Mouse (Mus musculus) cerebral cortex, adult 2 months (tissue): ENCODE measurements around the gene Eps8l3.

ENCODE experiments used
- WGBS: fragments of 180-500 bp; shearing (Covaris S2); methylation state at CpG from one replicate; pipeline ENCODE4 v1.1.7; 2018; 5-methylcytosine and 5-hydroxymethylcytosine counted together

The Eps8l3 gene

DNA sequence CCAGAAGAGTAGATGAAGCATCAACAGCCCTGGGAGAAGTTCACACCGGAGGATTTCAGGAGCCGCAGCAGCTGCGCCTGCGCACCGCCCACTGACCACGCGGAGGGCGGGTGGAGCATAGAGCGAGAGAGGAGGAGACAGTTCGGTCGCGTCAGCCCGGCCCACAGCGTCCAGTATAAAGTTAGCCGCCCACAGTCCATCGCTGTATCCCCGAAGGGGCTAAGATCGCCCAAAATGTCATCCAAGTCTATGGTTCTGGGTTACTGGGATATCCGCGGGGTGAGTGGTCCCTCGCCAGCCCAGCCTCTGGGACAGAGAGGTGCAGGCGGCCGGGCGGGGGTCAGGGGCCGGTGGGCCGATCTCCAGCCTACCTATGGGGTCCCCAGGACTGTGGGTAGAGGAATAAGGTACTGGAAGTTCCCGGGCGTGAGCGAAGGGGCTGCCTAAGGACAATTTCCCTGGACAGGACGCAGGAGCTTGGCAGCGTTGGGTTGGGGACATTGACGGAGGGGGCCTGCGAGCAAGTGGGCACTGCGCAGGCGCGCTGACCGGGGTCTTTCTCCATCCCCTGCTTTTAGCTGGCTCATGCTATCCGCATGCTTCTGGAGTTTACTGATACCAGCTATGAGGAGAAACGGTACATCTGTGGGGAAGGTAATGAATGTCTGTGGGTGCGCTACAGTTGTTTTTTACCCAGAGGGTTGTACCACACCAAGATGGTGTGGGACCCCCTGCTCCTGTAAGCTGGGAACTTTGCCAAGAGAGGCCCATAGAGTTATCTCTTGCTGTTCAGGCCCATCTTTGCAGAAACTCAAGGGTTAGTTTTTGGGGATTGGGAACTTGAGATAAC lies 18.9 kb downstream of the Eps8l3 start, which contains the start of gene Gstm5:
TSS of gene Gstm5 (plus strand) at position 102 of the 850 bp plus-strand sequence.
- 5% methylated on average over 40 of the region's 40 CpGs for WGBS

DNA sequence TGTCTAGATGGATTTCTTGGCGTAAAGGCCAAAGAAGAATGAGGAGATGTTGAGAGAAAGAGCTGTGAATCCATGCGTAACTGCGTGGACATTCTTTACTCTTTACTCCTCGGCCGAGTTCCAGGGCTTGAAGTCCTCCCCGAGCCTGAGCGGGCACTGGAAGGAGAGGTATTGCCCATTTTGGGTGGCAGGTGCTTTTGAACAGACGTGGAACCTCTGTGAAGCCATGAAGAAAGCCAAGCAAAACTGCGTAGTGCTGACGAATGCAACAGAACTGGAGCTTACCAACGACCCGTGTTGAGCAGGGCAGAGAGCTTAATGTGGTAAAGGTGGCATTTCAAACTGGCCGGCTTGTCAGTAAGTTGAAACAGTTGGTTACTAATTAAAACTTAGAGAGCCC lies 21.7 kb downstream of the Eps8l3 start:
- WGBS = 95% methylated on average over 13 of the region's 13 CpGs

DNA sequence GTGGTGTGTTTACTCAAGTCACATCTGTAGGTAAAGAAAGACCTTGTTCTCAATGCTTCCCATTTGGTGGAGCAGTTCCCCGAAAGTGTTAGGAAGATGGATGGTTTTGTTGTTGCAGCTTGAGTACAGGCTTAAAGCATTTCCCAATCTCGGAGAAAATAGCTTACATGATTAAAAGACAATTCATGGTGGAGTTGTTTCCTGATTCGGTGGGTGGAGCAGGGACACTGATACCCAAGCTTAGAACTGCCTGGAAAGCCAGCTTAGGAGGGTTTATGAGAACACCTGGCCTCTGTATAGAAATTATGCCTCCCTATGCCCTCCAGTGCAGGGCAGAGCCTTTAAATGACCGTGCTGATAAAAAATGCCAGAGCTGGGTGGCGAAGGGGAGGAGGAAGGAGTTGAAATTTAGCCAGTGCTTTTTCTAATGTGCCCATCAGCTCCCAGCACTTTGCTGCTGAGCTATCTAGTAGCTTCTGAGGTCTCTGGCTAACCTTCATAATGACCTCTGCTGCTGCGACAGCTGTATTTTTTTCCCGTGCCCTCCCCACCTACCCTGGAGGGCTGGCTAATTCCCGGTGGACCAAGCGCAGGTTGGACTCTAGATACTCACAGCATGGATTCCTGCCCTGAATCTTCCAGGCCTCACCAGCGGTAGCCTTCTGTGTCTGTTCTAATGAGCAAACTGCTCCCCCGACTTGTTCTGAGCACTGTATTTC lies 24.1 kb downstream of the Eps8l3 start:
- 81% methylated on average over 11 of the region's 11 CpGs for WGBS

DNA sequence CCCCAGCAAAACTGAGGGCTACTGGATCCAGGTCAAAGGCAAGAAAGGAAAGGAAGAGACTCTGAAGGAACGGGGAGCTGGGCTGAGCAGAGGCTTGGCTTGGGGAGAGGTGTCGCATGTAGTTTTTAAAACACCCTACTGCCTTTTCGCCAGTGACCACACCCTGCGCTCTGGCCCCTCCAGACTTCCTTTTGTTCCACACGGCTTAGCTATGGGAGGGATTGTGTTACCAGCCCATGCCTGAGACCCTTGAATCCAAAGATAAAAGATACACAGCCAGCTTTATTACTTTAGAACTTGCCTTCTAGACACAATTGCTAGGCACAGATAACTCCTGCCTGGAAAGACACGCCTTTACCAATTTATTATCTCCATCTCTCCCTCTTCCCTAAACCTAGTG lies 28.9 kb downstream of the Eps8l3 start:
- 83% methylated on average over 6 of the region's 6 CpGs for WGBS

DNA sequence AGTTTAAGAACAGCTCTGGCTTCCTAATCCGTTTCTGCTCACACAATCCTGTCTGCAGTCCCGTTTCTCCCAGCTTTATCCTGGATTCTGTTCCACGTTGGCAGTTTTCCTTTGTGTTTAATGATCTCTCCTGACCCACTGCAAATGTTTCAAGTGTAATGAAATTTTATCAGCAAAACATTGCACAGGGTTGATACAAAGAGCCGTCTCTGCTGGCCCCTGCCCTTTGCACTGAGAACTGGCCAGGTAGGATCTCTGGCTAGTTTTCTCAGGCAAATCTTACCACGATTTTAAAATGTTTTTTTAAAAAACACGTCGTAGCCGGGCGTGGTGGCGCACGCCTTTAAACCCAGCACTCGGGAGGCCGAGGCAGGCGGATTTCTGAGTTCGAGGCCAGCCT lies 39.6 kb downstream of the Eps8l3 start:
- whole genome bisulfite sequencing = 83% methylated on average over 15 of the region's 15 CpGs

DNA sequence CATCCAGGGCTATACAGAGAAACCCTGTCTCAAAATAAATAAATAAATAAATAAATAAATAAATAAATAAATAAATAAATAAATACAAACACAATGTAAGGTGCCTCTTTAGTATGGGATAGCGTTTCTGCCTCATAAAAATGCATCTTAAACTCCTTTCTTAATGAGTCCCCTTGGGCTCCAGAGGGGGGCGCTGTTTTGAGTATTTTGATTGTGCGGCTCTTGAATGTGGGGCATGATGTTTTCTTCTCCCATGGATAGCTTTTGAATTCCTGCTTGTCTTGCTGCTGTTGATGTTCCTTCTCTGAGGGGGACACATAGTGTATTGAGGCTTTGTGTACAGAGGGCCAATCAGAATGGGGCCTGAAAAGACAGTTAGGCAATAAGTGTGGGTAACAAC lies 40.1 kb downstream of the Eps8l3 start:
- 66% methylated on average over 3 of the region's 3 CpGs for WGBS

DNA sequence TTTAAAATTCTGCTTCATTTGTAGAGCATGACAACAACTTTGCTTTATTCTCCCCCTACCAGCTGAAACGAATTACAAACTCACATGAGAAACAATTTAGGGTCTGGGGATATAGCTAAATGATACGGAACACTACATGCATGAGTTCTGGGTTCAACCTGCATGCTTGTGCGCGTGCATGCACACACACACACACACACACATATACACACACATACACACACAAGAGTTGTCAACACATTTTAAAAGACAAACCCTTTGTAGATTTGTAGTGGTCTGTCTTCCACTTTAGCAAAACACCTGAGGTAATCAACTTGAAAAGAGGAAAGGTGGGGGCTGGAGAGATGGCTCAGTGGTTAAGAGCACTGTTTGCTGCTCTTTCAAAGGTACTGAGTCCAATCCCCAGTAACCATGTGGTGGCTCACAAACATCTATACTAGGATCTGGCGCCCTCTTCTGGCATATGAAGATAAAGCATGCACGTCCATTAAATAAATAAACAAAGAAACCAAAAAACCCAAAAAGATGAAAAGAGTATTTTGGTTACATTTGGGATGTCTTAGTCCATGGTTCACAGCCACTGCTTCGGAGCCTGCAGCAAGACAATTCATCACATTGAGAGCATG lies 40.9 kb downstream of the Eps8l3 start:
- 50% methylated on average over 7 of the region's 7 CpGs for WGBS

DNA sequence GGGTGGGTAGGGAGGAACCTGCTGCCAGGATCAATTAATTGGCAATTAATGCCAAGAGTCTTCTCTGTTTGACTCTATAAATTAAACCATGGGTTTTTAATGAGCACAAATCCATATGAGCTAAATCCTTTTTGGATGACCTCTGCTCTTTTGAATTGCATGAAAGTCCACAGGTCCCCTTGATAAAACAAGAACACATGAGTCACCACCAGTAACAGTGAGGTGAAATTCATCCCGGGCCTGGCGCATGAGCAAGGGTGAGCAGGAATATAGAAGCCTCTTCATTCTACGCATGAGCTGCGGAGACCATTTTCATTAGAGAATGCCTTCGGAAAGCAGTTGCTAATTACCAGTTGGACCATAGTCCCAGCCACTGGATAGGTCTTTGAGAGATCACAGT lies 43.3 kb downstream of the Eps8l3 start:
- WGBS = 92% methylated on average over 5 of the region's 5 CpGs

DNA sequence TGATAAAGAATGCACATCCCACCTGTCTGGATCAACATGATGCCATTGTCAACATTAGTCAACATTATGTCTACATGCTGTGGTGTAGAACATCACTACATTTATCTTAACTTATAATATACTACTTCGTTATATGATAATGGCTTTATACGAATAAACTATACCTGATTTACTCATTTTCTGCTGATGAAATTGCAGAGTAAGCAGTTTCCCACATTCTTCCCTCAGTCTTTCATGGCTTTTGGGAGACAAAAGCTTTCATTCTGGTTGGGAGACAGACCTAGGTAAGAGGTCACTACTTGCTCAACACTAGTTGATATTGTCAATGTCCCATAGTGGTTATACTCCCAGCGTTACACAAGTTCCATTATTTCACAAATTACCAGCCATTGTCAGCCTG lies 48.3 kb downstream of the Eps8l3 start:
- WGBS = 96% methylated on average over 3 of the region's 3 CpGs

DNA sequence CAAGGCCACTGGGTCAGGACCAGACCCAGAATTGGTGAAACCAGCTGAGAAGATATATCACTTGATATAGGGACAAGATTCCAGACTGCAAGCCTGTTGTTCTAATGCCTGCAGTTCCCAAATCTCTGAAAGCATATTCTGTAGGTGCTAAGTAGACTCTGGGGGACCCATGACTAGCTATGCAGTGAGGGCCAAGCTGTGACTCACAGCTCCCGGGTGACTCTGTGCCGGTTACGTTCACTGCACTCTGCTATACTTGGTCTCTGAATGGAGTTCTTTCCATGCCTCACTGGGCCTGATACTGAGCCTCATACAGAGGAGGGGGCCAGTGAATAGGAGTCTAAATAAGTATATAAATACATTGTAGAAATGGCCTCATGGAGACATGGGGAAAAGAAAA lies 50.8 kb downstream of the Eps8l3 start:
- WGBS = 36% methylated on average over 3 of the region's 3 CpGs

DNA sequence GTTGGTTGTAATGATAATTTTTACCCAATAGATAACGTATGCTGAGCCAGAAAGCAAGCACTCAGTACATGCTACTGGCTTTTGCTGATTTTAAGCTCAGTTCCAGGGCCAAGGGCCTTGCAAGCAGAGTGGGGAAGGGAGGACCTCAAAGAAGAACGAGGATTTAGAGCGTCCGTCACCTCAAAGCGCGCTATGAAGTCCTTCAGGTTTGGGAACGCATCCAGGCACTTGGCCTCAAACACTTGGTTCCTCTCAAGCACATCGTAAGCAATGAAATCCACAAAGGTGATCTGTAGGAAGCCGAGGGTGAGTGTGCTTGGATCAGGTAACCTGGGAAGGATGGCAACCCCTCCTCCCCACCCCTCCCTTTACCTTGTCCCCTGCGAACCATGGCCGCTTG lies 51.7 kb downstream of the Eps8l3 start:
- WGBS = 87% methylated on average over 11 of the region's 11 CpGs

DNA sequence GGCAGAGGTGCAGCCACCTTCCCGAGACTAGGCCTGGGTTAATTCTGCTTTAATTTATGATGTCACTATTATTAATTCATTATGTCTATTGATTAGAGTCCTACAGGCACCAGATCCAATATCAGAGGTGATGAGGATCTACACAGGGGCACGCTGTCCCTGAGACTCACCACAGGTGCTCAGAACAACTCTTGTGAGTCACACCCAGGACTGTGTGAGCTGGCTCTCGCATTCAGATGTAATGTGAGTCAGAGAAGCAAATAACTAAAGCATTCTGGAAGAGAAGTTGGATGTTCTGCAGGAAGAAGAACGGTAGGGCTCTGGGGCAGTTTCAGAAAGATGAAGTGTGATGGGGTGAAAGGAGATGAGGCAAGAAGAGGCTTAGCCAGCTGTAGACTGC lies 52.2 kb downstream of the Eps8l3 start:
- WGBS = 68% methylated on average over 4 of the region's 4 CpGs

DNA sequence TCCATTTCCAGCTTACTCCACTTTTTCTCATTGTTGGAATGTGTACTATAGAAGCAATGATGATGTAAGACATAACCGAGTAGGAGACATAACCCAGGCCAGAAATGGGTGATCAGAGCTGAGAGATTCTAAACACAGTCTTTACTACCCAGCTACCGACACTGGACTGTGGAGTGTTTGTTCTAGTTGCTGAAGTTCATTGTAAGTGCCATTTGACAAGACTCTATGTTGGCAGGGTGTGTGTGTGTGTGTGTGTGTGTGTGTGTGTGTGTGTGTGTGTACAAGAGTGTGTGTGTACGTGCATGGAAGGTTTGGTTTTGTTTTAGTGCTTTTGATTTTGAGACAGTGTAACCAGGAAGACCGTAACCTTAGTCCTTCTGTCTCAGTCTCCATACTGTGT lies 52.7 kb downstream of the Eps8l3 start:
- WGBS = 78% methylated on average over 4 of the region's 4 CpGs

DNA sequence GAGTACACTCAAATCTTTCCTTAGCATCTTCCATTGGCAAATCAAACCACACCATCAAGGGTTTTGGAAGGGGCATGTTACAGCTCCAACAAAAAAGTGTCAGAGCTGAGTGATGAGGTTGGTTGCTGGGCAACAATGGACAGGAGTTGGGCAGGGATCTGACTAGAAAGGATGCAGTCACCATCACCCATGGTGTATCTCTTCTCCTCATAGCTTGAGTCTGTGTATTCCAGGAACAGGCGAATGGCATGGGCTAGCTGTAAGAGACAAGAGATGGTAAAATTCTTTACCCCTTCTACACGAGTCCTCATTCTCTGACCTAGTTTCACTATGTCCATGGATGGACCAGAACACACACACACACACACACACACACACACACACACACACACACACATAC lies 54.1 kb downstream of the Eps8l3 start:
- 50% methylated on average over 2 of the region's 2 CpGs for WGBS

DNA sequence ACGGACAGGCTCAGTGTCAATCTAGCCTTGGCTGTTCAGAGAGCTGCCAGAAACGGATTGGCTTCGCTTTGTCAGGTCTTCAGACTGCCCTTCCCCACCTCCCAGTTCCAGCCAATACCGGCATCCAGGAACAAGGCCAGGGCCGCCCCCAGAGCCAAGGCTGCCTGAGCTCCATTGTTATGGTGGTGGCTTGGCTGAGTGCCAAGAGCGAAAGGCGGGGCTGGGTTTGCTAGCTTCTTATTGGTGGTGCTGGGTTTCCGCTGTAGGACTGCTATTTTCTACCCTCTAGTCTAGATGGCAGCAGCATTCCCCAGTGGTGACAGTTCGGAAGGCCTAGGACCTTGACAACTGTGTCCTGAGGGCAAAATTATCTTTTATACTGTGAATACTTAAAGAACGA lies 54.6 kb downstream of the Eps8l3 start, which contains the start of gene Gstm7:
TSS of gene Gstm7 (minus strand) at position 148 of the 400 bp plus-strand sequence.
- WGBS = 15% methylated on average over 10 of the region's 10 CpGs

DNA sequence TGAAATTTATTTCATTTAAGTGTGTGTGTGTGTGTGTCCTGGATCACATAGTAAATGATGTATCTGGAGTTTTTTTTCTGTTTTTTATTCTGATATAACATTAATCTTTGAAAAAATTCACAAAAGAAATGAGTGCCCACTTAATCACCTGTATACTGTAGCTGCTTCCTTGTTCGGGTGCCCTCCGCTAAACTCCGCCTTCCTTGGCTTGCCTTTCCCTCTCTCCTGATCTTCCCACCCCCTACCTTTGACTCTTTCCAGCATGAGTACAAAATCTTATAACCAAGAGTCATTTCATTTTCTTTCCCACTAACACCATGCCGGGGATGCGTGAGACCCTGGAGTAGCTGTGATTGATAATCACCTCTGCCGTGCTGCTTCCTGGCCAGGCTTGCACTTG lies 55.1 kb downstream of the Eps8l3 start:
- 78% methylated on average over 6 of the region's 6 CpGs for WGBS

DNA sequence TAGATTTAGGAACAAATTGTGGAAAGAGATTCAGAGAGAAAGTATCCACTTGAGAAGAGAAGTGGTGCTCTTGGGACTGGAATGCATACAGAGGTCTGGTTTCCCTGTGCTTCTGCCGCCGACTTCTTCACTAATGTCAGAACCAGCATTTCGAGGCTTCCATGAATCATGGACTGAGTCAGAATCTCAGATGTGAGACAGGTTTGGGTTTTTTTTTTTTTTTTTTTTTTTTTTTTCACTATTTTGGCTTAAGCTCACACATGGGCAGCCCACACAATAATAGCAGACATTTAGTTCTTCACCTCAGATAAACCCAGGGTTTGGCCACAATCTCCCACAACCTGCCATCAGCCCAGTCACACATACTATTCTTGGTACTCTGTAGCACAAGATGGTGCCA lies 58.2 kb downstream of the Eps8l3 start:
- WGBS = 57% methylated on average over 3 of the region's 3 CpGs

DNA sequence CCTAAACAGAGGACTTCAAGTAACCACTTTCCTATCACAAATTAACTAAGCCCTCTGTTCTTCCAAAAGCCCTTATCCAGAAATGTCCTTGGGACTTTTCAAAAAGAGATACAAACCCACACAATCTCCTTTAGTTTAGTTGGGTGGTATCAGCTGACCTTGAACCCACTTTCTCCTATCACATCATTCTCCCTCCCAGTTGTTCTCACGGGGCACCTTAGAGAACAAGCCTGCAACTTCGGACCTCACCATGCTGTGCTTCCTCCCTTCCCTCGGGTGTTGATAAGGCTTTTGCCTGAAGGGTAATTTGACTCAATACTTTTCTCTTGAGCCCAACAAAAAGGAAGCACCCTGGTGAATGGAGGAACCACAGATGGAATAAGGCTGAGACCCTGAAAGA lies 58.9 kb downstream of the Eps8l3 start:
- 76% methylated on average over 3 of the region's 3 CpGs for WGBS

DNA sequence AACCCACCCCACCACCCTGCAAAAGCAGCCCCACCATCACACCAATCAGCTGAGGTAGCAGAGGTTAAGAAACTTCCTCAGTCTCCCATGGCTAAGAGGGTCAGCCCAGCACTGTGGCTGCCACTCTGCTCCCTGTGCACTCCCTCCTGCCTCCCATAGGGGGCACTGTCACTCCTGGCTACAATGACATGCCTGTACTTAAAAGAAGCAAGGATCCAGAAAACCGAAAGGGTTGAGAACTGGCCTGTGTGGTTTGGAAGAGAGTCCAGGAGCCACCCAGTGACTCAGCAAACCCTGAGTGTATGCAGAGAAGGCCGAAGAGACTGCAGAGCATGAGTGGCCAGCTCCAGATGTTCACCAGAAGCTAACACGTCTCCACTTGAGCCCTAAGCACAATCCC lies 62.4 kb downstream of the Eps8l3 start:
- 12% methylated on average over 3 of the region's 3 CpGs for WGBS

DNA sequence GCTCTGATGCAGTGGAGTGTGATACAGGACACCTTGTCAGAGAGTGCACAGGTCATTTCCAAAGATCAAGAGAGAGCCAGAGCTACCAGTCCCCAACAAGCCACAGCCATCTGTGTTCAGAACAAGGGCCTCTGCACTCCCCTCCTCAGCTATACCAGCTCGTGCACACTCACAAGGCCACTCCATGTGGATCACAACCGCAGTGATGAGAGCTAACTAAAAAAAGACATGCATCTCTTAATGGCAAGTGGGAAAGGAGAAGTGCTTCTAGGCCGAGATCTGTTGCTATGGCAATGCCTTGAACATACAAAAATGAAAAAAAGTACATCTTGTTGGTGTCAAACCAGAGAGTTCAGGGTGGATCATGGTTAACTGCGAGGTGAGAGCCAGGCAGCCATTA lies 62.8 kb downstream of the Eps8l3 start:
- 31% methylated on average over 4 of the region's 4 CpGs for WGBS

DNA sequence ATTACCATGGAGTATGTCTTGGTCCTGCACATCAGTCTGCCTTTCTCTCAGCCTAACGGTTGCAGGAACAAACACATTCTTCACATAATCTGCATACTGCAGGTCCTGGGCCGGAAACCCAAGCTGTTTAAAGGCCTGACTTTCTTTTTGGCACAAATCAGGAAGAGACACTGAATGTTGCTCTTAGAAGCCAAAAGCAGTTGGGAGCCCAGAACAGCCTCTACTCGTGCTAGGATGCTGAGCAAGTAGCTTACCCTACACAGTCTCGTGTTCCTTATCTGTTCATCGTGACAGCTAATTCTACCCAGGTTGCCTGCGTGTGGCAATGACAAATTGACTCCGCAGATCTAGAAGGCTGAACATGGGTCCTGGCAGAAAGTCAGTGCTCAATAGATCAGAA lies 63.5 kb downstream of the Eps8l3 start:
- WGBS = 45% methylated on average over 7 of the region's 7 CpGs

DNA sequence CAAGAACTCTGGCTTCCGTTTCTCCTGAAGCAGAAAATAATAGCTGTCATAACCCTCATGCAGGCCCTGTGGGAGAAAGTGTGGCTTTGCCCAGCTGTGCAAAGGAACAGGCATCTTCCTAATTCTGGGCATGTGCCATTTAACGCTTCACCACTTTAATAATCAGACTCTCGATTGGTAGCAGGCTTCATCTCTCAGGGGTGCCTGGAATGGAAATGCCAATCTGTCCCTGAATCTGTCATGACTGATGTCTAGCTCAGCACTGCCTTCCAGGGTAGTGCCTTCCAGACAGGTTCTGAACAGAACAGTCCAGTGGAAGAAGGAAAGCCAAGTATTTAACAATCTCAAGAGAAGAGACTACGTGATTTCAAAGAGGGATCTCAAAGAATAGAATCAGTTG lies 64.2 kb downstream of the Eps8l3 start:
- 71% methylated on average over 4 of the region's 4 CpGs for WGBS
